Mouse (Mus musculus): ENCODE results near the gene Methig1. TPM values are rescaled to one million over a fixed set of nuclear protein-coding genes. Genes with fewer than 3 reads are reported as not detected.
A peak's percentile ranks its signal among the peaks of the same experiment; 100 is the strongest.
"Not testable (repeated sequence)": the region's sequence is repeated elsewhere in the genome, so short reads cannot be mapped to it uniquely, and the experiment has no call there.

Gene Methig1
- total RNA-seq (2014; fragmentation: Nextera tagmentation) (not detected in 2 replicates), total RNA-seq (2017) (not detected in 2 replicates)

- no peak for ATAC-seq (replicated peaks; ENCODE audit: low FRiP score, low TSS enrichment, poor library complexity, severe bottlenecking)
These were observed at the start of gene Methig1, which contains the start of gene Mettl7a2 for GRCm38 (mm10) chr15:100352711-100353250. Gene Methig1 (plus strand): TSS chr15:100353149. Gene Mettl7a2 (plus strand): TSS chr15:100353200.

GRCm38 (mm10) chr15:100303428-100304018, 49.4 kb upstream of the Methig1 start:
- ATAC-seq (replicated peaks; ENCODE audit: low FRiP score, low TSS enrichment, poor library complexity, severe bottlenecking) = 0 out of 2 replicates have a peak, but pooled peaks have one; percentile 15

GRCm38 (mm10) chr15:100304019-100304991, 48.6 kb upstream of the Methig1 start, which contains the start of gene Mettl7a1:
Gene Mettl7a1 (plus strand): TSS chr15:100304140.
- ATAC-seq (replicated peaks; ENCODE audit: low FRiP score, low TSS enrichment, poor library complexity, severe bottlenecking) = peak; percentile 65

- ATAC-seq (replicated peaks; ENCODE audit: low FRiP score, low TSS enrichment, poor library complexity, severe bottlenecking) = no peak
These were observed 46.7 kb upstream of the Methig1 start for GRCm38 (mm10) chr15:100306201-100306600.

GRCm38 (mm10) chr15:100307438-100308096, 45.4 kb upstream of the Methig1 start:
- ATAC-seq (replicated peaks; ENCODE audit: low FRiP score, low TSS enrichment, poor library complexity, severe bottlenecking) = peak; percentile 48

- peak; percentile 45 for ATAC-seq (replicated peaks; ENCODE audit: low FRiP score, low TSS enrichment, poor library complexity, severe bottlenecking)
These were observed 40.6 kb upstream of the Methig1 start for GRCm38 (mm10) chr15:100312346-100312745.

- ATAC-seq (replicated peaks; ENCODE audit: low FRiP score, low TSS enrichment, poor library complexity, severe bottlenecking) = no peak
These were observed 38.4 kb upstream of the Methig1 start for GRCm38 (mm10) chr15:100314448-100315145.

- not testable (repeated sequence) for ATAC-seq (replicated peaks; ENCODE audit: low FRiP score, low TSS enrichment, poor library complexity, severe bottlenecking)
These were observed 34.8 kb upstream of the Methig1 start for GRCm38 (mm10) chr15:100318014-100318671.

GRCm38 (mm10) chr15:100319884-100320283, 33.1 kb upstream of the Methig1 start:
- no peak for ATAC-seq (replicated peaks; ENCODE audit: low FRiP score, low TSS enrichment, poor library complexity, severe bottlenecking)

GRCm38 (mm10) chr15:100320295-100320905, 32.5 kb upstream of the Methig1 start:
- ATAC-seq (replicated peaks; ENCODE audit: low FRiP score, low TSS enrichment, poor library complexity, severe bottlenecking) = no peak

- ATAC-seq (replicated peaks; ENCODE audit: low FRiP score, low TSS enrichment, poor library complexity, severe bottlenecking) = no peak
These were observed 31.8 kb upstream of the Methig1 start for GRCm38 (mm10) chr15:100321134-100321533.

GRCm38 (mm10) chr15:100324021-100324591, 28.8 kb upstream of the Methig1 start:
- peak; percentile 97 for ATAC-seq (replicated peaks; ENCODE audit: low FRiP score, low TSS enrichment, poor library complexity, severe bottlenecking)

GRCm38 (mm10) chr15:100325235-100325634, 27.7 kb upstream of the Methig1 start:
- ATAC-seq (replicated peaks; ENCODE audit: low FRiP score, low TSS enrichment, poor library complexity, severe bottlenecking) = no peak

GRCm38 (mm10) chr15:100328089-100328488, 24.9 kb upstream of the Methig1 start:
- ATAC-seq (replicated peaks; ENCODE audit: low FRiP score, low TSS enrichment, poor library complexity, severe bottlenecking) = not testable (repeated sequence)

- not testable (repeated sequence) for ATAC-seq (replicated peaks; ENCODE audit: low FRiP score, low TSS enrichment, poor library complexity, severe bottlenecking)
These were observed 23.6 kb upstream of the Methig1 start for GRCm38 (mm10) chr15:100329336-100329735.

GRCm38 (mm10) chr15:100330739-100331138, 22.2 kb upstream of the Methig1 start:
- no peak for ATAC-seq (replicated peaks; ENCODE audit: low FRiP score, low TSS enrichment, poor library complexity, severe bottlenecking)

GRCm38 (mm10) chr15:100332077-100332961, 20.6 kb upstream of the Methig1 start:
- peak; percentile 81 for ATAC-seq (replicated peaks; ENCODE audit: low FRiP score, low TSS enrichment, poor library complexity, severe bottlenecking)

Data from megakaryocyte-erythroid progenitor cell, adult 5-6 weeks (primary cell).